Mouse (Mus musculus): ENCODE measurements around the gene Slc26a5. TPM values are rescaled to one million over a fixed set of nuclear protein-coding genes. Genes with fewer than 3 reads are reported as not detected.

The Slc26a5 gene
- polyA plus RNA-seq, 1 experiment, result not detected

GRCm38 (mm10) chr5:21896586-21896985 lies 31.2 kb upstream of the Slc26a5 start:
- no peak overlapping the region for H3K27ac ChIP-seq (ENCODE audit: control insufficient read depth, insufficient read depth, low read depth, low read length, poor library complexity)
- WGBS, result 79% methylated on average over 14 of the region's 14 CpGs
- TF ChIP-seq POLR2A (IDR thresholded peaks at IDR 0.05; ENCODE audit: borderline replicate concordance, control insufficient read depth, low read depth, low read length) (no peak), CTCF (IDR thresholded peaks at IDR 0.05; ENCODE audit: control insufficient read depth, insufficient read depth, low read length) (no peak)
- H3K4me1 ChIP-seq (ENCODE audit: control insufficient read depth, insufficient read depth, low read length), result no peaks in the 10 kb centered on the region
- no peak overlapping the region for H3K4me3 ChIP-seq (replicated peaks; ENCODE audit: control insufficient read depth, low read depth, low read length)

GRCm38 (mm10) chr5:21894168-21894567 lies 28.8 kb upstream of the Slc26a5 start:
- H3K4me3 ChIP-seq (replicated peaks; ENCODE audit: control insufficient read depth, low read depth, low read length), result no peak overlapping the region
- H3K27ac ChIP-seq (ENCODE audit: control insufficient read depth, insufficient read depth, low read depth, low read length, poor library complexity), result no peak overlapping the region
- H3K4me1 ChIP-seq (ENCODE audit: control insufficient read depth, insufficient read depth, low read length), result no peaks in the 10 kb centered on the region
- TF ChIP-seq POLR2A (IDR thresholded peaks at IDR 0.05; ENCODE audit: borderline replicate concordance, control insufficient read depth, low read depth, low read length) (no peak), CTCF (IDR thresholded peaks at IDR 0.05; ENCODE audit: control insufficient read depth, insufficient read depth, low read length) (no peak)
- 80% methylated on average over 3 of the region's 3 CpGs for WGBS

GRCm38 (mm10) chr5:21866750-21867149 lies 1.3 kb upstream of the Slc26a5 start:
- H3K4me3 ChIP-seq (replicated peaks; ENCODE audit: control insufficient read depth, low read depth, low read length), result no peak overlapping the region
- 58% methylated on average over 8 of the region's 8 CpGs for WGBS
- H3K4me1 ChIP-seq (ENCODE audit: control insufficient read depth, insufficient read depth, low read length), result no peaks in the 10 kb centered on the region
- TF ChIP-seq POLR2A (IDR thresholded peaks at IDR 0.05; ENCODE audit: borderline replicate concordance, control insufficient read depth, low read depth, low read length) (no peak), CTCF (IDR thresholded peaks at IDR 0.05; ENCODE audit: control insufficient read depth, insufficient read depth, low read length) (no peak)
- no peak overlapping the region for H3K27ac ChIP-seq (ENCODE audit: control insufficient read depth, insufficient read depth, low read depth, low read length, poor library complexity)

GRCm38 (mm10) chr5:21866311-21866712 lies 908 bp upstream of the Slc26a5 start:
- Histone ChIP-seq H3K27ac (ENCODE audit: control insufficient read depth, insufficient read depth, low read depth, low read length, poor library complexity) (no peak overlapping the region), H3K4me1 (ENCODE audit: control insufficient read depth, insufficient read depth, low read length) (no peaks in the 10 kb centered on the region), H3K4me3 (replicated peaks; ENCODE audit: control insufficient read depth, low read depth, low read length) (no peak overlapping the region)
- 23% methylated on average over 6 of the region's 6 CpGs for WGBS
- TF ChIP-seq POLR2A (IDR thresholded peaks at IDR 0.05; ENCODE audit: borderline replicate concordance, control insufficient read depth, low read depth, low read length) (no peak), CTCF (IDR thresholded peaks at IDR 0.05; ENCODE audit: control insufficient read depth, insufficient read depth, low read length) (no peak)

GRCm38 (mm10) chr5:21858653-21859052 lies 6.8 kb downstream of the Slc26a5 start:
- TF ChIP-seq CTCF (IDR thresholded peaks at IDR 0.05; ENCODE audit: control insufficient read depth, insufficient read depth, low read length) (no peak), POLR2A (IDR thresholded peaks at IDR 0.05; ENCODE audit: borderline replicate concordance, control insufficient read depth, low read depth, low read length) (no peak)
- Histone ChIP-seq H3K4me1 (ENCODE audit: control insufficient read depth, insufficient read depth, low read length) (no peaks in the 10 kb centered on the region), H3K27ac (ENCODE audit: control insufficient read depth, insufficient read depth, low read depth, low read length, poor library complexity) (no peak overlapping the region), H3K4me3 (replicated peaks; ENCODE audit: control insufficient read depth, low read depth, low read length) (no peak overlapping the region)
- WGBS, result 81% methylated on average over 7 of the region's 7 CpGs

- no peak for TF ChIP-seq CTCF (IDR thresholded peaks at IDR 0.05; ENCODE audit: control insufficient read depth, insufficient read depth, low read length)
- no peak for TF ChIP-seq POLR2A (IDR thresholded peaks at IDR 0.05; ENCODE audit: borderline replicate concordance, control insufficient read depth, low read depth, low read length)
- no peak overlapping the region for H3K27ac ChIP-seq (ENCODE audit: control insufficient read depth, insufficient read depth, low read depth, low read length, poor library complexity)
- WGBS, result 63% methylated on average over 10 of the region's 10 CpGs
- no peaks in the 10 kb centered on the region for H3K4me1 ChIP-seq (ENCODE audit: control insufficient read depth, insufficient read depth, low read length)
- H3K4me3 ChIP-seq (replicated peaks; ENCODE audit: control insufficient read depth, low read depth, low read length), result no peak overlapping the region
Observed at GRCm38 (mm10) chr5:21851679-21852340, 13.6 kb downstream of the Slc26a5 start.

GRCm38 (mm10) chr5:21847438-21847837 lies 18.0 kb downstream of the Slc26a5 start:
- 68% methylated on average over 6 of the region's 6 CpGs for WGBS
- Histone ChIP-seq H3K27ac (ENCODE audit: control insufficient read depth, insufficient read depth, low read depth, low read length, poor library complexity) (no peak overlapping the region), H3K4me3 (replicated peaks; ENCODE audit: control insufficient read depth, low read depth, low read length) (no peak overlapping the region), H3K4me1 (ENCODE audit: control insufficient read depth, insufficient read depth, low read length) (no peaks in the 10 kb centered on the region)
- no peak for TF ChIP-seq POLR2A (IDR thresholded peaks at IDR 0.05; ENCODE audit: borderline replicate concordance, control insufficient read depth, low read depth, low read length)
- TF ChIP-seq CTCF (IDR thresholded peaks at IDR 0.05; ENCODE audit: control insufficient read depth, insufficient read depth, low read length), result no peak

GRCm38 (mm10) chr5:21846616-21847290 lies 18.7 kb downstream of the Slc26a5 start:
- 67% methylated on average over 20 of the region's 20 CpGs for WGBS
- no peak overlapping the region for H3K27ac ChIP-seq (ENCODE audit: control insufficient read depth, insufficient read depth, low read depth, low read length, poor library complexity)
- no peak for TF ChIP-seq POLR2A (IDR thresholded peaks at IDR 0.05; ENCODE audit: borderline replicate concordance, control insufficient read depth, low read depth, low read length)
- TF ChIP-seq CTCF (IDR thresholded peaks at IDR 0.05; ENCODE audit: control insufficient read depth, insufficient read depth, low read length), result no peak
- H3K4me3 ChIP-seq (replicated peaks; ENCODE audit: control insufficient read depth, low read depth, low read length), result no peak overlapping the region
- H3K4me1 ChIP-seq (ENCODE audit: control insufficient read depth, insufficient read depth, low read length), result no peaks in the 10 kb centered on the region
